34 mouse cellular contexts compared by ENCODE assay signal in the genomic region with DNA sequence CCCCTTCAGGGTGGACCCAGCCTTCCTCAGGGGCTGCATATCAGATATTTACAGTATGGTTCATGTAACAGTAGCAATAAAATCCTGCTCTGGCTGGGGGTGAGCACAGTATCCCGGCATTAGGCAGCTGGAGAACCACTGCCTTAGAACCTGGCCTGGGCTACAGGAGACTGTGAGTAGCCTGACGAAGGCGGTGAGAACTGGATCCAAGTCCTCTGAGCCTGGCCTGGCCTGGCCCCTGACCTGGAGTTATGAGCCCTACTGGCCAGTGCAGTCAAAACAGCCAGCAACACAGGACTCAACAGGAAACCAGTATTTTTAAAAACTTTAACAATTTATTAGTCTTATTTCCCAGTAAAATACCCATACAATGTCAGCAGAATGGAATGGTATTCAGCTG. TPM values are rescaled to one million over a fixed set of nuclear protein-coding genes. Genes with fewer than 3 reads are reported as not detected.
DNase-seq lines count a peak whose midpoint lies in the region; ATAC-seq and TF ChIP-seq lines count a peak whose summit lies in the region.
"Had no signal": no experiment of that assay in that cellular context is flagged by ENCODE, and none has a peak within 500 bp of the region (broad histone marks: within the 10 kb centered on the region; RNA-seq: fewer than 3 reads in every experiment).

No protein-coding gene starts in this region.

- no peak for TF ChIP-seq CTCF in midbrain, postnatal 0 days (IDR thresholded peaks at IDR 0.05)

- H3K9me3 ChIP-seq in midbrain, embryonic 11.5 days (ENCODE audit: control insufficient read depth, low read length), result no peaks in the 10 kb centered on the region
- no peaks in the 10 kb centered on the region for H3K9me3 ChIP-seq in midbrain, postnatal 0 days (ENCODE audit: low read length)
- H3K9me3 ChIP-seq: embryonic facial prominence, embryonic 10.5 days; embryonic facial prominence, embryonic 13.5 days; G1E; heart, embryonic 13.5 days; hindbrain, embryonic 15.5 days had no signal

- no peaks in the 10 kb centered on the region for H3K4me1 ChIP-seq in midbrain, embryonic 11.5 days (ENCODE audit: control insufficient read depth, insufficient read depth, low read length)
- H3K4me1 ChIP-seq in midbrain, postnatal 0 days (ENCODE audit: insufficient read depth, low read length), result no peaks in the 10 kb centered on the region
- H3K4me1 ChIP-seq: embryonic facial prominence, embryonic 10.5 days; embryonic facial prominence, embryonic 13.5 days; hindbrain, embryonic 15.5 days had no signal

- H3K27ac ChIP-seq in midbrain, embryonic 11.5 days (ENCODE audit: low read depth, low read length), result no peak overlapping the region
- no peak overlapping the region for H3K27ac ChIP-seq in midbrain, postnatal 0 days (ENCODE audit: low read depth, low read length)
- H3K27ac ChIP-seq: embryonic facial prominence, embryonic 10.5 days; embryonic facial prominence, embryonic 13.5 days; heart, embryonic 13.5 days; hindbrain, embryonic 15.5 days had no signal

- WGBS in midbrain, embryonic 11.5 days, result 94% methylated on average over 3 of the region's 3 CpGs
- WGBS in midbrain, postnatal 0 days, result 95% methylated on average over 3 of the region's 3 CpGs

- H3K27me3 ChIP-seq in midbrain, embryonic 11.5 days (ENCODE audit: control insufficient read depth, insufficient read depth, low read length), result no peaks in the 10 kb centered on the region
- no peaks in the 10 kb centered on the region for H3K27me3 ChIP-seq in midbrain, postnatal 0 days (ENCODE audit: insufficient read depth, low read length)
- H3K27me3 ChIP-seq: CH12.LX; embryonic facial prominence, embryonic 13.5 days; heart, embryonic 13.5 days; hindbrain, embryonic 15.5 days; Patski had no signal

- no peak overlapping the region for H3K4me2 ChIP-seq in midbrain, embryonic 11.5 days
- no peak overlapping the region for H3K4me2 ChIP-seq in midbrain, postnatal 0 days (ENCODE audit: low read depth, low read length, poor library complexity, severe bottlenecking)
- H3K4me2 ChIP-seq: embryonic facial prominence, embryonic 13.5 days; heart, embryonic 13.5 days; hindbrain, embryonic 15.5 days had no signal

- peak; percentile 25 for DNase-seq in kidney, adult 18-20 months
- DNase-seq in kidney, postnatal 4 days, result no peak
- peak; percentile 14 for DNase-seq in midbrain, embryonic 11.5 days (ENCODE audit: low spot score, missing footprints)
- no peak for DNase-seq in midbrain, postnatal 0 days (ENCODE audit: low spot score)
- peak; percentile 25 for DNase-seq in kidney, postnatal 10 days
- peak; percentile 47 to 51 for DNase-seq in kidney, postnatal 36 days
- no peak for DNase-seq in frontal cortex, postnatal 14 days (ENCODE audit: low spot score in 2 of 2)
- no peak for DNase-seq in retina, embryonic 14.5 days (ENCODE audit: low spot score)
- DNase-seq: adrenal gland, adult 8-10 months; adrenal gland, postnatal 25 days; B cell, adult 2 months; cerebellum, adult 11-12 months; cerebellum, adult 8-10 months; cerebellum, postnatal 10 days; cerebellum, postnatal 36 days; embryo, embryonic 11 days; forebrain, postnatal 0 days; gastrocnemius, postnatal 25 days; heart, adult 18-20 months; heart, postnatal 14 days; heart, postnatal 4 days had no signal

- ATAC-seq in midbrain, embryonic 11.5 days (ENCODE audit: low FRiP score), result no peak
- no peak for ATAC-seq in midbrain, postnatal 0 days (ENCODE audit: low FRiP score)
- ATAC-seq: forebrain, embryonic 14.5 days; forebrain, postnatal 0 days; Patski had no signal

- H3K9ac ChIP-seq in midbrain, embryonic 11.5 days (ENCODE audit: low read length), result no peak overlapping the region
- no peak overlapping the region for H3K9ac ChIP-seq in midbrain, postnatal 0 days (replicated peaks; ENCODE audit: low read length, poor library complexity, severe bottlenecking)
- H3K9ac ChIP-seq: embryonic facial prominence, embryonic 13.5 days; forebrain, postnatal 0 days; heart, embryonic 13.5 days; hindbrain, embryonic 15.5 days had no signal

- H3K4me3 ChIP-seq in midbrain, embryonic 11.5 days (ENCODE audit: low read depth, low read length), result no peak overlapping the region
- no peak overlapping the region for H3K4me3 ChIP-seq in midbrain, postnatal 0 days (ENCODE audit: low read depth, low read length)
- H3K4me3 ChIP-seq: embryonic facial prominence, embryonic 10.5 days; embryonic facial prominence, embryonic 13.5 days; heart, embryonic 13.5 days; hindbrain, embryonic 15.5 days had no signal

- H3K36me3 ChIP-seq in midbrain, embryonic 11.5 days (ENCODE audit: control insufficient read depth, insufficient read depth, low read length), result peaks cover 22% of the 10 kb centered on the region
- peaks cover 58% of the 10 kb centered on the region for H3K36me3 ChIP-seq in midbrain, postnatal 0 days (ENCODE audit: insufficient read depth, low read length)

RNA-seq across cellular contexts. Expression of a gene that starts 27.1 kb away (rescaled TPM):
- polyA plus RNA-seq in midbrain, embryonic 11.5 days (2014; fragmentation: Nextera tagmentation; extraction: Ambion mirVana), result 125 and 131 TPM in 2 replicates
- 46.9 and 72.6 TPM in 2 replicates for total RNA-seq in midbrain, postnatal 0 days (2014; rRNA removed)
- 69.3 and 70.3 TPM in 2 replicates for polyA plus RNA-seq in midbrain, postnatal 0 days (2015; fragmentation: Nextera tagmentation; extraction: Ambion mirVana)

RNA-seq across cellular contexts. Expression of a gene that starts 38.9 kb away (rescaled TPM):
- not detected in 2 replicates for polyA plus RNA-seq in midbrain, embryonic 11.5 days (2014; fragmentation: Nextera tagmentation; extraction: Ambion mirVana)
- not detected in 2 replicates for total RNA-seq in midbrain, postnatal 0 days (2014; rRNA removed)
- polyA plus RNA-seq in midbrain, postnatal 0 days (2015; fragmentation: Nextera tagmentation; extraction: Ambion mirVana), result 0.25 and 0.43 TPM in 2 replicates
- total RNA-seq: adrenal gland, adult 8-10 months; adrenal gland, postnatal 25 days; CH12.LX; forebrain, postnatal 0 days; G1E; gastrocnemius, adult 8-10 months; gastrocnemius, postnatal 25 days; heart, adult 18-20 months; heart, postnatal 14 days; heart, postnatal 4 days had no signal
- polyA plus RNA-seq: brain, embryonic 14.5 days; embryonic facial prominence, embryonic 10.5 days; embryonic facial prominence, embryonic 13.5 days; forebrain, embryonic 11.5 days; forebrain, embryonic 14.5 days; forebrain, postnatal 0 days; G1E; gonadal fat pad, adult 2 months; heart, embryonic 13.5 days; hindbrain, embryonic 15.5 days; Patski had no signal

RNA-seq across cellular contexts. Expression of a gene that starts 54.8 kb away (rescaled TPM):
- 0.47 and 0.56 TPM in 2 replicates for polyA plus RNA-seq in midbrain, embryonic 11.5 days (2014; fragmentation: Nextera tagmentation; extraction: Ambion mirVana)
- 4.1 and 5.8 TPM in 2 replicates for total RNA-seq in midbrain, postnatal 0 days (2014; rRNA removed)
- polyA plus RNA-seq in midbrain, postnatal 0 days (2015; fragmentation: Nextera tagmentation; extraction: Ambion mirVana), result 4.2 and 6.8 TPM in 2 replicates
- polyA plus RNA-seq: G1E had no signal

RNA-seq across cellular contexts. Expression of a gene that starts 59.6 kb away (rescaled TPM):
- 1.2 and 1.3 TPM in 2 replicates for polyA plus RNA-seq in midbrain, embryonic 11.5 days (2014; fragmentation: Nextera tagmentation; extraction: Ambion mirVana)
- total RNA-seq in midbrain, postnatal 0 days (2014; rRNA removed), result 0.76 TPM in 1 of 2 replicates, not detected in the other
- 1.1 and 2.4 TPM in 2 replicates for polyA plus RNA-seq in midbrain, postnatal 0 days (2015; fragmentation: Nextera tagmentation; extraction: Ambion mirVana)
- total RNA-seq: gastrocnemius, adult 8-10 months; gastrocnemius, postnatal 25 days; heart, adult 18-20 months had no signal
- polyA plus RNA-seq: G1E; heart, embryonic 16.5 days had no signal

Comparison
In these comparisons a context has a peak if more than half of its experiments do, and no peak if none do; other contexts are left out.
1. DNase-seq: peak in kidney, adult 18-20 months (single experiment), midbrain, embryonic 11.5 days (single experiment), kidney, postnatal 10 days (single experiment) and kidney, postnatal 36 days (2 of 2); none in kidney, postnatal 4 days (0 of 2), midbrain, postnatal 0 days (single experiment), frontal cortex, postnatal 14 days (0 of 2) and retina, embryonic 14.5 days (single experiment).